Mouse (Mus musculus) liver, adult 2 months (tissue): Measurements from ENCODE around the gene Arfgap2. TPM values are rescaled to one million over a fixed set of nuclear protein-coding genes. Genes with fewer than 3 reads are reported as not detected.

Experiments used
- DNase-seq: peaks from one replicate; pipeline ENCODE4 v3.0.0-alpha.2; 2011; ENCODE audit warnings: low read depth, low spot score; ENCODE audit errors: extremely low read depth
- H3K27ac ChIP-seq: fragments of 200-500 bp; replicated peaks from 2 replicates; pipeline ENCODE4 v1.5.1; 2012; ENCODE audit warnings: low read depth, mild to moderate bottlenecking, control low read depth, inconsistent platforms, low read length; ENCODE audit not compliant: insufficient read depth
- H3K27me3 ChIP-seq: fragments of 200-500 bp; 2 replicates; pipeline ENCODE4 v1.6.1; 2012; ENCODE audit warnings: mild to moderate bottlenecking, moderate library complexity, low read length, inconsistent platforms; ENCODE audit not compliant: control insufficient read depth, insufficient read depth
- H3K36me3 ChIP-seq: fragments of 200-500 bp; 2 replicates; pipeline ENCODE4 v1.6.1; 2012; ENCODE audit warnings: low read length, inconsistent platforms; ENCODE audit not compliant: control insufficient read depth, insufficient read depth
- H3K4me1 ChIP-seq: fragments of 200-500 bp; 2 replicates; pipeline ENCODE4 v1.6.1; 2011; ENCODE audit warnings: low read length; ENCODE audit not compliant: control insufficient read depth, insufficient read depth
- H3K4me3 ChIP-seq: fragments of 200-500 bp; 2 replicates; pipeline ENCODE4 v1.5.1; 2011; ENCODE audit warnings: low read depth, mild to moderate bottlenecking, control low read depth, low read length, moderate library complexity; ENCODE audit not compliant: insufficient read depth
- H3K79me2 ChIP-seq: fragments of 200-500 bp; 2 replicates; pipeline ENCODE4 v1.6.1; 2012; ENCODE audit warnings: inconsistent platforms, mild to moderate bottlenecking, low read length, moderate library complexity; ENCODE audit not compliant: control insufficient read depth, insufficient read depth
- H3K9ac ChIP-seq: fragments of 200-500 bp; 2 replicates; pipeline ENCODE4 v1.6.1; 2012; ENCODE audit warnings: low read depth, mild to moderate bottlenecking, control low read depth, inconsistent platforms, low read length
- CTCF ChIP-seq: fragments of 200-500 bp; IDR thresholded peaks from 2 replicates; pipeline ENCODE4 v1.5.1; 2011; ENCODE audit warnings: low read depth, low read length, control low read depth
- POLR2A ChIP-seq: fragments of 200-500 bp; IDR thresholded peaks from 2 replicates; pipeline ENCODE4 v1.6.1; 2011; ENCODE audit warnings: low read length, control low read depth; ENCODE audit not compliant: insufficient read depth; ENCODE audit errors: extremely low read depth
- whole genome bisulfite sequencing: fragments of 180-500 bp; shearing (Covaris S2); methylation state at CpG from one replicate; pipeline ENCODE4 v1.1.7; 2018; 5-methylcytosine and 5-hydroxymethylcytosine counted together
- polyA plus RNA-seq: library from polyadenylated mRNA; depleted of rRNA; stranded (reverse); fragments of >200 nt; gene quantifications from 2 replicates; pipeline ENCODE4 v1.2.3, GENCODE M21; 2012
- total RNA-seq: library from RNA; depleted of rRNA; stranded (reverse); fragments of >200 nt; gene quantifications from 2 replicates; pipeline ENCODE4 v1.2.3, GENCODE M21; 2014

The Arfgap2 gene
- total and polyA plus RNA-seq, 2 experiments: 69.1 to 74.2 TPM

DNA sequence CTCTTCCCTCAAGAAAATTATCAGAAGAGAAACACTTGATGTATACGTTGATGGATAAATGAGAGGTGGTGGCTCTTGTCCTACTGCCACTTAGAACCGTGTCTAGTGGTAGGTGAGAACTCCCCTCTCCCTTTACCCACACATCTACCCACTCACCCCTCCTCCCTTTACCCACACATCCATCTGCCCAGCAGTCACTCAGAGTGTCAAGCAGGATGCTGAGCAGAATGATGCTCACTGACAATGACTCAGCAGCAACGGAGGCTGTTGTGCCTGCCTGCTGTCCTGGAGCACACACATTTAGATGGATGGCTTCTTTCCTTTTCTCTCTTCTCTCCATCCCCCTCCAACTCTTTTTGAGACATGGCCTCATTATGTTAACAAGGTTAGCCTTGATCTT, 38.1 kb downstream of the Arfgap2 start:
- Histone ChIP-seq H3K4me1 (no peaks in the 10 kb centered on the region), H3K27ac (no peak overlapping the region), H3K4me3 (no peak overlapping the region), H3K79me2 (no peaks in the 10 kb centered on the region), H3K27me3 (no peaks in the 10 kb centered on the region), H3K36me3 (no peaks in the 10 kb centered on the region), H3K9ac (no peak overlapping the region)
- 82% methylated on average over 3 of the region's 3 CpGs for WGBS
- TF ChIP-seq POLR2A (no peak), CTCF (no peak)
- no peak for DNase-seq

DNA sequence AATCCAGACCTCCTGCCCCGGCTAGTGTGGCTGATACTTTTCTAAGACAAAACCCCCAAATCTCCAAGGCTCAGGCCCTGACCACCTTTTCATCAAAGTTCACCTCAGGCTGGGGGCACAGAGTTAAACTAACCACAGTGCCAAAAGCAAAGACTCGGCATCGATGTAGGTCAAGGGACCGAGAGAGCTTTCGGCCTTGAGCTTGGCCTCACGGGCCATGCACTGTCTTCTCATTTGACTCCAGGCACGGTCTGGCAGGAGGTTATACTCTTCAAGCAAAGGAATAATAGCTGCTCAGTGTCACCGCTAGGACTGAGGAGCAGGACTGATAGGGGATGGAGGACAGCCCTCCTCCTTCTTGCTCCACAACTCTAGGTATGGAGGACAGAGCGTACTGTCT, 41.2 kb downstream of the Arfgap2 start:
- 95% methylated on average over 9 of the region's 9 CpGs for WGBS
- Histone ChIP-seq H3K79me2 (no peaks in the 10 kb centered on the region), H3K9ac (no peak overlapping the region), H3K36me3 (no peaks in the 10 kb centered on the region), H3K27ac (no peak overlapping the region), H3K4me3 (no peak overlapping the region), H3K27me3 (no peaks in the 10 kb centered on the region), H3K4me1 (no peaks in the 10 kb centered on the region)
- TF ChIP-seq CTCF (no peak), POLR2A (no peak)
- no peak for DNase-seq

- no peak overlapping the region for H3K9ac ChIP-seq
- no peaks in the 10 kb centered on the region for H3K79me2 ChIP-seq
- no peak overlapping the region for H3K4me3 ChIP-seq
- no peak for TF ChIP-seq POLR2A
- no peak for TF ChIP-seq CTCF
- no peaks in the 10 kb centered on the region for H3K36me3 ChIP-seq
- DNase-seq: no peak
- H3K4me1 ChIP-seq: no peaks in the 10 kb centered on the region
- no peaks in the 10 kb centered on the region for H3K27me3 ChIP-seq
- H3K27ac ChIP-seq: no peak overlapping the region
Measured at GRCm38 (mm10) chr2:91306589-91306988, 41.8 kb downstream of the Arfgap2 start.

DNA sequence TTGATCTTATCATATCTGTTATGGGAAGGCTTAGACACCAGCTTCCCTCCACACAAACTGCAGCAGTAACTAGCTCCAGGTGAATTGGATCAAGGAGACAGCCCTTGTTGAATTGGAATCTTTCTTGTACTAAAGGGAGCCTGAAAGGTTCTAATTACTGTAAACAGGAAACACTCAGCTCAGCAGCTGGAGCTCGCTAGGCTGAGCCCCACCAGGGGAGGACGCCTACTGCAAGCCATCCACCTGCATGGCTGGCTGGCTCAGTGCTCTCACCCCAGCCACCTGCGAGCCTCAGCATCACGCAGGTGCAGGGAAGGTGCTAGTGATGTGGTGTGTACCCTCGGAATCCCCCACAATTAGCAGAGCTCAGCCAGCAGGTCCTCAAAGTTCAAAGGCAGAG, 43.9 kb downstream of the Arfgap2 start:
- no peaks in the 10 kb centered on the region for H3K36me3 ChIP-seq
- no peak overlapping the region for H3K4me3 ChIP-seq
- no peak for DNase-seq
- no peaks in the 10 kb centered on the region for H3K4me1 ChIP-seq
- TF ChIP-seq POLR2A: no peak
- no peak for TF ChIP-seq CTCF
- H3K27ac ChIP-seq: no peak overlapping the region
- WGBS: 71% methylated on average over 5 of the region's 5 CpGs
- H3K9ac ChIP-seq: no peak overlapping the region
- no peaks in the 10 kb centered on the region for H3K27me3 ChIP-seq
- no peaks in the 10 kb centered on the region for H3K79me2 ChIP-seq

- Histone ChIP-seq H3K36me3 (no peaks in the 10 kb centered on the region), H3K79me2 (no peaks in the 10 kb centered on the region), H3K4me1 (no peaks in the 10 kb centered on the region), H3K27ac (no peak overlapping the region), H3K27me3 (no peaks in the 10 kb centered on the region), H3K4me3 (no peak overlapping the region), H3K9ac (no peak overlapping the region)
- WGBS: 88% methylated on average over 3 of the region's 3 CpGs
- no peak for DNase-seq
- TF ChIP-seq CTCF: no peak
- TF ChIP-seq POLR2A: no peak
Measured at GRCm38 (mm10) chr2:91309546-91309945, 44.8 kb downstream of the Arfgap2 start.

GRCm38 (mm10) chr2:91312578-91313311, 48.0 kb downstream of the Arfgap2 start:
- Histone ChIP-seq H3K27ac (no peak overlapping the region), H3K79me2 (no peaks in the 10 kb centered on the region), H3K27me3 (no peaks in the 10 kb centered on the region), H3K4me1 (no peaks in the 10 kb centered on the region), H3K9ac (no peak overlapping the region), H3K36me3 (no peaks in the 10 kb centered on the region), H3K4me3 (no peak overlapping the region)
- 71% methylated on average over 10 of the region's 10 CpGs for whole genome bisulfite sequencing
- TF ChIP-seq POLR2A (no peak), CTCF (no peak)
- peak; percentile 17 for DNase-seq
